Mouse (Mus musculus): ENCODE results near the gene Chst4.

GRCm38 (mm10) chr8:110069706-110070105, 30.2 kb upstream of the Chst4 start:
- TF ChIP-seq POLR2A (IDR thresholded peaks at IDR 0.05; ENCODE audit: low read depth, low read length) (no peak), CTCF (IDR thresholded peaks at IDR 0.05; ENCODE audit: extremely low read depth, insufficient read length, insufficient replicate concordance, low read depth, low read length) (no peak)

Data from small intestine, adult 2 months (tissue).